Mouse (Mus musculus): ENCODE measurements around the gene Cdc37l1.

GRCm38 (mm10) chr19:29042647-29043046, 52.5 kb downstream of the Cdc37l1 start:
- no peak for TF ChIP-seq CTCF (IDR thresholded peaks at IDR 0.05; ENCODE audit: borderline replicate concordance, extremely low read depth, insufficient read depth, insufficient read length)
- TF ChIP-seq POLR2A (IDR thresholded peaks at IDR 0.05; ENCODE audit: borderline replicate concordance, extremely low read depth, insufficient read depth, insufficient read length, poor library complexity, severe bottlenecking), result no peak

All from brain, embryonic 14.5 days (tissue).